16 mouse cellular contexts compared by ENCODE assay signal in the genomic region with DNA sequence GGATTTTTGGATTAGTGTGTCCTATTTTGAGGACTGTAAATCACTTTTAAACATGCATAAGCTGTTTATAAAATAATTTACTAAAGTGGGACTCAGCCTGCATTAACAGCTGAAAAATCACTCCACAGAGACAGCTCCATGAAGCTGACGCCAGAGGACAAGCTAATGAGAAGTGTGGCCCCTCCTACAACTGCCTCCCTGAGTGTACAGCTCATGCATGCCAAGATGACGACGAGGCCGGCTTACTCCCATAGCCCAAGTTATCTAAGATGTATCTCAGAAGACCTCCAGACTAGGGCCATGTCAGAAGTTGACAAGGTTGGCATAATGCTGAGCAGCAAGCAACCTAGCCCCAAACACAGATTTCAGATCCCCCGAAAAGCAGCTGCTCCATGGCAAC.
"Had no signal": no experiment of that assay in that cellular context is flagged by ENCODE, and none has a peak within 500 bp of the region (broad histone marks: within the 10 kb centered on the region; RNA-seq: fewer than 3 reads in every experiment).

No protein-coding gene starts in this region.

- H3K9ac ChIP-seq: liver, embryonic 12.5 days; liver, embryonic 14.5 days; lung, embryonic 14.5 days; midbrain, embryonic 13.5 days; midbrain, embryonic 15.5 days; neural tube, embryonic 12.5 days had no signal

- H3K9me3 ChIP-seq: liver, embryonic 12.5 days; megakaryocyte, embryonic 14.5 days; midbrain, embryonic 13.5 days; midbrain, embryonic 15.5 days; neural tube, embryonic 12.5 days had no signal

- DNase-seq: lung, adult 18-20 months; lung, embryonic 14.5 days; lung, postnatal 10 days; lung, postnatal 36 days; right cerebral cortex, postnatal 14 days; thymus, adult 18-20 months; thymus, postnatal 14 days; thymus, postnatal 36 days had no signal

- H3K4me2 ChIP-seq: liver, embryonic 12.5 days; lung, embryonic 14.5 days; midbrain, embryonic 11.5 days; midbrain, embryonic 13.5 days; midbrain, embryonic 15.5 days; neural tube, embryonic 12.5 days had no signal

- H3K27me3 ChIP-seq: liver, embryonic 12.5 days; midbrain, embryonic 13.5 days; midbrain, embryonic 15.5 days; neural tube, embryonic 12.5 days had no signal

- H3K4me1 ChIP-seq: liver, embryonic 12.5 days; midbrain, embryonic 13.5 days; midbrain, embryonic 15.5 days; neural tube, embryonic 12.5 days had no signal

- ATAC-seq: liver, embryonic 12.5 days; midbrain, embryonic 13.5 days; midbrain, embryonic 15.5 days had no signal

- H3K27ac ChIP-seq: liver, embryonic 12.5 days; liver, embryonic 14.5 days; macrophage; midbrain, embryonic 13.5 days; midbrain, embryonic 15.5 days; neural tube, embryonic 12.5 days had no signal

- H3K4me3 ChIP-seq: liver, embryonic 12.5 days; megakaryocyte, embryonic 14.5 days; midbrain, embryonic 13.5 days; midbrain, embryonic 15.5 days; neural tube, embryonic 12.5 days had no signal

- H3K36me3 ChIP-seq: liver, embryonic 12.5 days; midbrain, embryonic 13.5 days; midbrain, embryonic 15.5 days; neural tube, embryonic 12.5 days had no signal
